Mouse (Mus musculus): ENCODE results near the gene Rpl39.

- TF ChIP-seq POLR2A (IDR thresholded peaks at IDR 0.05; ENCODE audit: low read depth, low read length) (no peak), CTCF (conservative IDR thresholded peaks at IDR 0.05; ENCODE audit: insufficient read depth, insufficient read length, low read depth, low read length) (no peak)
Observed at GRCm38 (mm10) chrX:37067299-37067698, 17.9 kb downstream of the Rpl39 start.

Data from kidney, adult 2 months (tissue).